Comparison of ENCODE assay signal across 30 mouse cellular contexts in the genomic region with DNA sequence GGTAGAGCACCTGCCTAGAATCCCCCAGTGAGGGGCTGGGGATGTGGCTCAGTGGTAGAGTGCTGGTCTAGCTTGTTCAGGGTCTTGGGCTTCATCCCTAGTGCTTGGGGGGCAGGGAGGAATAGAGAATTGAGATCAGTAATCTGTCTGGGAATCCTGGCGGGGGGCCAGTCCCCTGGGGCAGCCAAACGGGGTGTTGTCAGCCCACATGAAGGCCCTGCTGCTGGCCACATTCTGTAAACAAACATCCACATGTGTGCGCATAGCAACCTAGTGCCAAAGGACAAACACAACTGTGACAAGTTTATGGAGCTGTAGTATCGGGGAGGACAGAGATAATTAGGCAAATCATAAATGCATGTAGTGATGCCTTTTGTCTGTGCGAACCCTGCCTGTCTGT. TPM values are rescaled to one million over a fixed set of nuclear protein-coding genes. Genes with fewer than 3 reads are reported as not detected.
DNase-seq lines count a peak whose midpoint lies in the region; ATAC-seq lines count a peak whose summit lies in the region.
"Had no signal": no experiment of that assay in that cellular context is flagged by ENCODE, and none has a peak within 500 bp of the region (broad histone marks: within the 10 kb centered on the region; RNA-seq: fewer than 3 reads in every experiment).

No protein-coding gene starts in this region.

- peak; percentile 61 to 64 for DNase-seq in kidney, postnatal 4 days
- no peak for DNase-seq in kidney, adult 9 months
- DNase-seq in lung, adult 18-20 months = no peak
- peak; percentile 64 for DNase-seq in testis, postnatal 10 days (ENCODE audit: low spot score)
- no peak for DNase-seq in testis, postnatal 14 days (ENCODE audit: low spot score)
- DNase-seq in layer of hippocampus, adult 11-12 months (ENCODE audit: low spot score) = no peak
- no peak for DNase-seq in left cerebral cortex, postnatal 36 days (ENCODE audit: low spot score in 2 of 2)
- DNase-seq: adrenal gland, postnatal 14 days; cerebellum, adult 18-20 months; heart, postnatal 10 days; kidney, adult 2 months; thymus, adult 18-20 months; thymus, postnatal 25 days had no signal

- no peaks in the 10 kb centered on the region for H3K27me3 ChIP-seq in lung, embryonic 15.5 days
- H3K27me3 ChIP-seq: forebrain, embryonic 15.5 days; neural tube, embryonic 12.5 days; stomach, embryonic 15.5 days had no signal

- no peak overlapping the region for H3K9ac ChIP-seq in lung, embryonic 15.5 days
- H3K9ac ChIP-seq: embryonic facial prominence, embryonic 13.5 days; forebrain, embryonic 15.5 days; heart, embryonic 13.5 days; limb, embryonic 12.5 days; liver, embryonic 14.5 days; midbrain, embryonic 12.5 days; neural tube, embryonic 12.5 days; stomach, embryonic 15.5 days had no signal

- no peaks in the 10 kb centered on the region for H3K9me3 ChIP-seq in lung, embryonic 15.5 days
- H3K9me3 ChIP-seq: embryonic facial prominence, embryonic 13.5 days; forebrain, embryonic 15.5 days; heart, embryonic 13.5 days; midbrain, embryonic 12.5 days; neural tube, embryonic 12.5 days; stomach, embryonic 15.5 days had no signal

- peak; percentile 63 for ATAC-seq in lung, embryonic 15.5 days (ENCODE audit: borderline replicate concordance, extremely low read depth, low FRiP score, low TSS enrichment)
- ATAC-seq: forebrain, embryonic 15.5 days; hindbrain, embryonic 16.5 days had no signal

- intact Hi-C loops in left cerebral cortex, postnatal 36 days (cut with DNase I) = no loop called here

- H3K4me3 ChIP-seq in lung, embryonic 15.5 days = no peak overlapping the region
- H3K4me3 ChIP-seq: embryonic facial prominence, embryonic 13.5 days; forebrain, embryonic 10.5 days; forebrain, embryonic 15.5 days; heart, embryonic 13.5 days; limb, embryonic 12.5 days; megakaryocyte, embryonic 14.5 days; midbrain, embryonic 12.5 days; myocyte; neural tube, embryonic 12.5 days; stomach, embryonic 15.5 days had no signal

- H3K36me3 ChIP-seq in lung, embryonic 15.5 days = no peaks in the 10 kb centered on the region
- H3K36me3 ChIP-seq: embryonic facial prominence, embryonic 13.5 days; forebrain, embryonic 10.5 days; forebrain, embryonic 15.5 days; heart, embryonic 13.5 days; limb, embryonic 12.5 days; midbrain, embryonic 12.5 days; neural tube, embryonic 12.5 days; stomach, embryonic 15.5 days had no signal

- H3K4me2 ChIP-seq in lung, embryonic 15.5 days = no peak overlapping the region
- H3K4me2 ChIP-seq: embryonic facial prominence, embryonic 13.5 days; forebrain, embryonic 15.5 days; heart, embryonic 13.5 days; limb, embryonic 12.5 days; midbrain, embryonic 12.5 days; neural tube, embryonic 12.5 days; stomach, embryonic 15.5 days had no signal

- 21% methylated on average over 5 of the region's 5 CpGs for WGBS in lung, embryonic 15.5 days

- H3K4me1 ChIP-seq in lung, embryonic 15.5 days = peaks cover 25% of the 10 kb centered on the region
- H3K4me1 ChIP-seq: forebrain, embryonic 15.5 days; heart, embryonic 13.5 days; limb, embryonic 12.5 days; midbrain, embryonic 12.5 days; neural tube, embryonic 12.5 days had no signal

- no peak overlapping the region for H3K27ac ChIP-seq in lung, embryonic 15.5 days
- H3K27ac ChIP-seq: embryonic facial prominence, embryonic 13.5 days; forebrain, embryonic 10.5 days; forebrain, embryonic 15.5 days; heart, embryonic 13.5 days; kidney, postnatal 0 days; limb, embryonic 12.5 days; liver, embryonic 14.5 days; midbrain, embryonic 12.5 days; neural tube, embryonic 12.5 days; stomach, embryonic 15.5 days had no signal

RNA-seq across cellular contexts. Expression of a gene that starts 15.5 kb away (rescaled TPM):
- 6.9 and 7.3 TPM in 2 replicates for polyA plus RNA-seq in lung, embryonic 15.5 days (2015; fragmentation: Nextera tagmentation; extraction: Ambion mirVana)
- total RNA-seq in left cerebral cortex, postnatal 36 days (2021) = 10 to 100 TPM in 1 of 2 experiments, 1 to 10 TPM in 1; 9.3 to 11.0 TPM

RNA-seq across cellular contexts. Expression of a gene that starts 51.6 kb away (rescaled TPM):
- polyA plus RNA-seq in lung, embryonic 15.5 days (2015; fragmentation: Nextera tagmentation; extraction: Ambion mirVana) = 2.3 and 3.4 TPM in 2 replicates
- 10 to 100 TPM; 41.1 to 42.7 TPM for total RNA-seq in left cerebral cortex, postnatal 36 days (2021)
- total RNA-seq: common myeloid progenitor, adult 5-6 weeks; hematopoietic stem cell, adult 5-6 weeks; MEL had no signal
- polyA plus RNA-seq: myocyte had no signal

Comparison
In these comparisons a context has a peak if more than half of its experiments do, and no peak if none do; other contexts are left out.
1. DNase-seq: peak in kidney, postnatal 4 days (2 of 2) and testis, postnatal 10 days (single experiment); none in kidney, adult 9 months (single experiment), lung, adult 18-20 months (0 of 2), testis, postnatal 14 days (single experiment), layer of hippocampus, adult 11-12 months (single experiment) and left cerebral cortex, postnatal 36 days (0 of 2).